Mouse (Mus musculus): ENCODE results near the gene Spns3. TPM values are rescaled to one million over a fixed set of nuclear protein-coding genes. Genes with fewer than 3 reads are reported as not detected.

Spns3 gene
- polyA plus RNA-seq, 1 experiment from 2014 or later, result 1.9 TPM

GRCm38 (mm10) chr11:72538037-72538755, 12.1 kb downstream of the Spns3 start:
- TF ChIP-seq EP300 (IDR thresholded peaks at IDR 0.05; ENCODE audit: low read depth) (0 out of 2 replicates have a peak, but pooled peaks have one; percentile 18), CTCF (IDR thresholded peaks at IDR 0.05; ENCODE audit: low read depth) (no peak)
- no peak overlapping the region; the same call in 1 of the 2 replicates for H3K27ac ChIP-seq (ENCODE audit: low read depth)
- 37% methylated on average over 8 of the region's 8 CpGs for WGBS (ENCODE audit: insufficient replicate concordance)
- ATAC-seq (peak; percentile 79), DNase-seq (peak; percentile 64)
- no peaks in the 10 kb centered on the region for H3K27me3 ChIP-seq (ENCODE audit: insufficient read depth, low read length)
- no peaks in the 10 kb centered on the region for H3K36me3 ChIP-seq (replicated peaks; ENCODE audit: insufficient read depth, low read length)
- 0 out of 2 replicates have a peak overlapping the region, but pooled peaks have one; percentile 19 for H3K4me2 ChIP-seq (ENCODE audit: low read depth, low read length)
- H3K9ac ChIP-seq (replicated peaks), result no peak overlapping the region
- peaks cover 13% of the 10 kb centered on the region for H3K4me1 ChIP-seq (ENCODE audit: insufficient read depth)
- no peak overlapping the region for H3K4me3 ChIP-seq (ENCODE audit: low read depth, low read length)
- peaks cover 3% of the 10 kb centered on the region; the same call in 1 of the 2 replicates for H3K9me3 ChIP-seq (ENCODE audit: low read length)

- Histone ChIP-seq H3K9ac (replicated peaks) (no peak overlapping the region), H3K36me3 (replicated peaks; ENCODE audit: insufficient read depth, low read length) (no peaks in the 10 kb centered on the region), H3K27me3 (ENCODE audit: insufficient read depth, low read length) (no peaks in the 10 kb centered on the region), H3K9me3 (ENCODE audit: low read length) (peaks cover 3% of the 10 kb centered on the region; the same call in 1 of the 2 replicates), H3K27ac (ENCODE audit: low read depth) (no peak overlapping the region), H3K4me2 (ENCODE audit: low read depth, low read length) (no peak overlapping the region), H3K4me1 (ENCODE audit: insufficient read depth) (peaks cover 13% of the 10 kb centered on the region), H3K4me3 (ENCODE audit: low read depth, low read length) (no peak overlapping the region)
- TF ChIP-seq EP300 (IDR thresholded peaks at IDR 0.05; ENCODE audit: low read depth), result no peak
- no peak for TF ChIP-seq CTCF (IDR thresholded peaks at IDR 0.05; ENCODE audit: low read depth)
- WGBS (ENCODE audit: insufficient replicate concordance), result 82% methylated on average over 2 of the region's 2 CpGs
- ATAC-seq (0 out of 2 replicates have a peak, but pooled peaks have one; percentile 12), DNase-seq (no peak)
Measured at GRCm38 (mm10) chr11:72537503-72537902, 12.8 kb downstream of the Spns3 start.

DNA sequence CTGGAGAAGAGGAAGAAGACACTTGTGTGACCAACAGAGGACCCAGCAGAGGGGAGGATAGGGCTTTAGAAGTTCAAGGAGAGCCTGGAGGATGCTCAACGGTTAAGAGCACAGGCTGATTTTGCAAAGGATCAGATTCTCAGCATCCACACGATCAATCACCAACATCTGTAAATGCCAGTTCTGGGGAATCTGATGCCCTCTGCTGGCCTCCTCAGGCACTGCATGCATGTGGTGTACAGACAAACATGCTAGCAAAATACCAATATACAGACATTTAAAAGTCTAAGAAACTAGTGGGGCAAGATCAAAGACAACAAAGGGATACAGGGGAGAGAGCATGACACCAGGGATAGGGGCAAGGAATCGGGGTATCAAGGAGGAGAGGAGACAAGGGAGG, 14.8 kb downstream of the Spns3 start:
- no peak overlapping the region for H3K4me2 ChIP-seq (ENCODE audit: low read depth, low read length)
- ATAC-seq, result no peak
- TF ChIP-seq CTCF (IDR thresholded peaks at IDR 0.05; ENCODE audit: low read depth) (peak; percentile 76), EP300 (IDR thresholded peaks at IDR 0.05; ENCODE audit: low read depth) (no peak)
- peaks cover 3% of the 10 kb centered on the region; the same call in 1 of the 2 replicates for H3K9me3 ChIP-seq (ENCODE audit: low read length)
- no peaks in the 10 kb centered on the region for H3K36me3 ChIP-seq (replicated peaks; ENCODE audit: insufficient read depth, low read length)
- H3K4me3 ChIP-seq (ENCODE audit: low read depth, low read length), result no peak overlapping the region
- H3K27ac ChIP-seq (ENCODE audit: low read depth), result no peak overlapping the region
- WGBS (ENCODE audit: insufficient replicate concordance), result 75% methylated on average over 3 of the region's 3 CpGs
- no peaks in the 10 kb centered on the region for H3K27me3 ChIP-seq (ENCODE audit: insufficient read depth, low read length)
- peak; percentile 50 for DNase-seq
- H3K4me1 ChIP-seq (ENCODE audit: insufficient read depth), result peaks cover 13% of the 10 kb centered on the region
- H3K9ac ChIP-seq (replicated peaks), result no peak overlapping the region

GRCm38 (mm10) chr11:72532890-72533289, 17.4 kb downstream of the Spns3 start:
- no peak overlapping the region for H3K27ac ChIP-seq (ENCODE audit: low read depth)
- peaks cover 7% of the 10 kb centered on the region for H3K4me1 ChIP-seq (ENCODE audit: insufficient read depth)
- no peaks in the 10 kb centered on the region for H3K27me3 ChIP-seq (ENCODE audit: insufficient read depth, low read length)
- no peak overlapping the region for H3K4me3 ChIP-seq (ENCODE audit: low read depth, low read length)
- H3K9me3 ChIP-seq (ENCODE audit: low read length), result peaks cover 3% of the 10 kb centered on the region; the same call in 1 of the 2 replicates
- TF ChIP-seq EP300 (IDR thresholded peaks at IDR 0.05; ENCODE audit: low read depth) (no peak), CTCF (IDR thresholded peaks at IDR 0.05; ENCODE audit: low read depth) (no peak)
- H3K4me2 ChIP-seq (ENCODE audit: low read depth, low read length), result no peak overlapping the region
- H3K36me3 ChIP-seq (replicated peaks; ENCODE audit: insufficient read depth, low read length), result no peaks in the 10 kb centered on the region
- 74% methylated on average over 3 of the region's 3 CpGs for WGBS (ENCODE audit: insufficient replicate concordance)
- H3K9ac ChIP-seq (replicated peaks), result no peak overlapping the region
- DNase-seq, result no peak
- no peak for ATAC-seq

GRCm38 (mm10) chr11:72531632-72532031, 18.7 kb downstream of the Spns3 start:
- TF ChIP-seq CTCF (IDR thresholded peaks at IDR 0.05; ENCODE audit: low read depth), result peak; percentile 47
- TF ChIP-seq EP300 (IDR thresholded peaks at IDR 0.05; ENCODE audit: low read depth), result no peak
- Histone ChIP-seq H3K27ac (ENCODE audit: low read depth) (no peak overlapping the region), H3K27me3 (ENCODE audit: insufficient read depth, low read length) (no peaks in the 10 kb centered on the region), H3K4me3 (ENCODE audit: low read depth, low read length) (no peak overlapping the region), H3K4me2 (ENCODE audit: low read depth, low read length) (no peak overlapping the region), H3K4me1 (ENCODE audit: insufficient read depth) (no peaks in the 10 kb centered on the region), H3K9ac (replicated peaks) (no peak overlapping the region), H3K36me3 (replicated peaks; ENCODE audit: insufficient read depth, low read length) (no peaks in the 10 kb centered on the region), H3K9me3 (ENCODE audit: low read length) (peaks cover 3% of the 10 kb centered on the region; the same call in 1 of the 2 replicates)
- no peak for DNase-seq
- WGBS (ENCODE audit: insufficient replicate concordance), result 76% methylated on average over 1 of the region's 1 CpGs
- peak; percentile 45 for ATAC-seq

GRCm38 (mm10) chr11:72531144-72531543, 19.2 kb downstream of the Spns3 start:
- H3K9me3 ChIP-seq (ENCODE audit: low read length), result peaks cover 3% of the 10 kb centered on the region; the same call in 1 of the 2 replicates
- ATAC-seq, result no peak
- H3K4me1 ChIP-seq (ENCODE audit: insufficient read depth), result no peaks in the 10 kb centered on the region
- WGBS (ENCODE audit: insufficient replicate concordance), result 85% methylated on average over 5 of the region's 5 CpGs
- no peak for DNase-seq
- H3K36me3 ChIP-seq (replicated peaks; ENCODE audit: insufficient read depth, low read length), result no peaks in the 10 kb centered on the region
- H3K4me2 ChIP-seq (ENCODE audit: low read depth, low read length), result no peak overlapping the region
- no peak overlapping the region for H3K27ac ChIP-seq (ENCODE audit: low read depth)
- H3K9ac ChIP-seq (replicated peaks), result no peak overlapping the region
- H3K4me3 ChIP-seq (ENCODE audit: low read depth, low read length), result no peak overlapping the region
- TF ChIP-seq EP300 (IDR thresholded peaks at IDR 0.05; ENCODE audit: low read depth) (no peak), CTCF (IDR thresholded peaks at IDR 0.05; ENCODE audit: low read depth) (no peak)
- no peaks in the 10 kb centered on the region for H3K27me3 ChIP-seq (ENCODE audit: insufficient read depth, low read length)
